Mouse (Mus musculus): Measurements from ENCODE around the gene Arrdc2.

GRCm38 (mm10) chr8:70838654-70839407 is 689 bp downstream of the Arrdc2 start:
- TF ChIP-seq CTCF (IDR thresholded peaks at IDR 0.05; ENCODE audit: extremely low read depth, insufficient read depth, low read length) (no peak), POLR2A (IDR thresholded peaks at IDR 0.05; ENCODE audit: extremely low read depth, insufficient read depth, low read length) (no peak)

All from cortical plate, adult 2 months (tissue).